Mouse (Mus musculus): ENCODE measurements at regions not wholly inside any gene's neighbourhood (a gene's known extent, or its start where the extent isn't known, plus 50 kb on each side); places are given as distances from the start of the nearest gene placed in this dataset.

GRCm38 (mm10) chr16:77684521-77684920 lies 82.6 kb upstream of the Gm11146 start:
- DNase-seq = no peak

GRCm38 (mm10) chr16:77679234-77679633 lies 77.3 kb upstream of the Gm11146 start:
- DNase-seq = no peak

DNA sequence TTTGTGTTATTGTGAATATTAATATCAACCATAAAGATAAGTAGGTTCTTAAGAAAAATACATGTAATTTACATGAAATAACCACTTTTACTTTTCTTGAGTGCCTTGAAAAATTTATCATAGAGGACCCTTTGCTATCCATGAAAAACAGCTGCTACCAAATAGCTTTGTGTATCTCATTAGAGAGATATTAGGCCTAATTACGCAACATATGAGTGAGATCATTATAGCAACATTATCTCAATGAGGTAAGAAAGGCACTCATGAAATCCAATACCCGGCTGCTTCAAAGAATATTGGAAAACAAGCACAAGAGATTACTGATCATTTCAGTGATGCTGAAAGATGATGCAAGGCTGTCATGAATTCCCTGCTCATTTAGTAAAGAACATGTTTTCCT lies 74.9 kb upstream of the Gm11146 start:
- DNase-seq = no peak

DNA sequence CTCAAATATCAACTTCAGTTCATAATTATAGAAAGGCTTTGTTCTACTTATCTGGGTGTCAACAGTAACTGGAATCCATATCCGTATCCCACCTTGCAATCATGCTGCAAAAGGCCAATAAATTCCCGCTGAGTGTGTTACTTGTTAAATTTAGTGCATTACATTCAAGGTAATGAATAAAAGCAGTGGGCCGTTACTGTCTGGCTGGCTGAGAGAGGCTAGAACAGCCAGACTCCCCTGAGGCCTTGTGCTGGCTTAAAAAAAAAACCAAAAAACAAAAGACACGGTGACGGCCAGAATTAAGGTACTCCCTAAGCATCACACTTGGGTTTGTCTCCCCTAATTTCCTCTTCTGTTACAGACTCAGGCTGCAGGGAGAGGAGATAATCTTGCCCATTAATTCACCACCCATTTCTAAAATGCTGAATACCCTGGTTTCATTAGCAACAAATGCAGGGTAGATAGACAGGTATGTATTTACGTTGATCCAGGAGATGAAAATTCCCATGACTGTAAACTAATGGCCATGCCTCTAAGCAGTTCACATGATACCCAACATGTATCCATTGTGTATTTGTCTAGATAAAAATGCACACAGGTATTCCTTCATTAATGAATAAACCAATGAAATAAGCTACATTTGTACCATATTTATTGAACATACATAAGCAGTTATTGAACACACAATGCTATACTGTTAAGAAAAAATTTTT lies 74.1 kb upstream of the Gm11146 start:
- DNase-seq = no peak

GRCm38 (mm10) chr16:77671253-77671652 lies 69.4 kb upstream of the Gm11146 start:
- DNase-seq = no peak

- DNase-seq = no peak
Observed at GRCm38 (mm10) chr16:77665781-77666180, 63.9 kb upstream of the Gm11146 start.

- no peak for DNase-seq
Observed at GRCm38 (mm10) chr16:77662107-77662518, 60.2 kb upstream of the Gm11146 start.

DNA sequence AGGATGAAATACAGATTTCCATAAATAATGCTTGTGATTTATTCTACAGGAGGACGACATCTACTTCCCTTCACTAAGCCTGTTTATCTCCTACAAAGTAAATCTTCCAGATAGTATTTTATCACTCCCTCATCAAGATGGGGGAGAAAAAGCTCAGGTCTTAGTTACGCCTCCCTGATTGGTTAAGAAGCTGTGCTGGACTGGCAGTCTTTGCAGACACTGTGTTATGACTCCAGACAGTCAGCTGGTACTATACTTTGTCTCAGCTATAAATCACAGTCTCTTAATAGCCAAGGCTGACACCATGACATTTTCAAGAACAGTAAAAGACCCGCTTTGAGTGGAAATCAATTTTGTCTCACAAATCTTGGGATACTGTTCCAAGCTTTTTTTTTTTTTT lies 51.4 kb upstream of the Gm11146 start:
- no peak for DNase-seq

Measured in thymus, postnatal 25 days (tissue).